Mouse (Mus musculus) hindbrain, embryonic 10.5 days (tissue): ENCODE results near the gene Pagr1a. TPM values are rescaled to one million over a fixed set of nuclear protein-coding genes. Genes with fewer than 3 reads are reported as not detected.

Experiments used
- DNase-seq: peaks from one replicate; pipeline ENCODE4 v3.0.0-alpha.2; 2017; ENCODE audit warnings: low spot score
- H3K27ac ChIP-seq: fragments of 300-500 bp; sonication (generic); 2 replicates; pipeline ENCODE4 v1.5.1; 2016; ENCODE audit warnings: mild to moderate bottlenecking, moderate library complexity
- H3K27me3 ChIP-seq: fragments of 300-500 bp; sonication (generic); 2 replicates; pipeline ENCODE4 v1.6.1; 2016; ENCODE audit warnings: mild to moderate bottlenecking; ENCODE audit not compliant: poor library complexity, insufficient read depth, severe bottlenecking
- H3K36me3 ChIP-seq: fragments of 300-500 bp; sonication (generic); 2 replicates; pipeline ENCODE4 v1.6.1; 2016; ENCODE audit warnings: mild to moderate bottlenecking, moderate library complexity
- H3K4me1 ChIP-seq: fragments of 300-500 bp; sonication (generic); replicated peaks from 2 replicates; pipeline ENCODE4 v1.6.1; 2016; ENCODE audit warnings: mild to moderate bottlenecking
- H3K4me3 ChIP-seq: fragments of 300-500 bp; sonication (generic); 2 replicates; pipeline ENCODE4 v1.5.1; 2016; ENCODE audit warnings: mild to moderate bottlenecking, moderate library complexity
- H3K9me3 ChIP-seq: fragments of 300-500 bp; sonication (generic); 2 replicates; pipeline ENCODE4 v1.6.1; 2016; ENCODE audit warnings: mild to moderate bottlenecking, moderate library complexity
- WGBS: fragments of 180-500 bp; shearing (Covaris S2); methylation state at CpG from one replicate; pipeline ENCODE4 v1.1.7; 2016; 5-methylcytosine and 5-hydroxymethylcytosine counted together
- polyA plus RNA-seq: library from polyadenylated mRNA; unstranded; fragments of >200 nt; fragmentation: Nextera tagmentation; extraction: Ambion mirVana; gene quantifications from 2 replicates; pipeline ENCODE4 v1.2.1, GENCODE M21; 2016

Pagr1a gene
- polyA plus RNA-seq, 1 experiment from 2014 or later = 84.3 TPM

- WGBS = 80% methylated on average over 15 of the region's 15 CpGs
- Histone ChIP-seq H3K27ac (peak overlapping the region; percentile 98), H3K27me3 (no peaks in the 10 kb centered on the region), H3K4me1 (peaks cover 91% of the 10 kb centered on the region), H3K9me3 (no peaks in the 10 kb centered on the region), H3K36me3 (peaks cover 47% of the 10 kb centered on the region), H3K4me3 (peak overlapping the region; percentile 90; the same call in 1 of the 2 replicates)
- DNase-seq = no peak
Observed at GRCm38 (mm10) chr7:127018416-127019305, 1.5 kb upstream of the Pagr1a start.

GRCm38 (mm10) chr7:127017950-127018345 lies 796 bp upstream of the Pagr1a start:
- WGBS = 54% methylated on average over 6 of the region's 6 CpGs
- Histone ChIP-seq H3K27ac (peak overlapping the region; percentile 98), H3K27me3 (no peaks in the 10 kb centered on the region), H3K9me3 (no peaks in the 10 kb centered on the region), H3K4me1 (peaks cover 88% of the 10 kb centered on the region), H3K4me3 (peak overlapping the region; percentile 90; the same call in 1 of the 2 replicates), H3K36me3 (peaks cover 47% of the 10 kb centered on the region)
- DNase-seq = no peak

- Histone ChIP-seq H3K4me3 (peak overlapping the region; percentile 87), H3K4me1 (peaks cover 77% of the 10 kb centered on the region), H3K9me3 (no peaks in the 10 kb centered on the region), H3K27me3 (no peaks in the 10 kb centered on the region), H3K36me3 (peaks cover 48% of the 10 kb centered on the region), H3K27ac (peak overlapping the region; percentile 98)
- DNase-seq = no peak
- WGBS = under 1% methylated on average over 22 of the region's 22 CpGs
Observed at GRCm38 (mm10) chr7:127016486-127016938, 640 bp downstream of the Pagr1a start.

- Histone ChIP-seq H3K4me1 (peaks cover 76% of the 10 kb centered on the region), H3K4me3 (peak within 1 kb of the TSS; percentile 87), H3K27me3 (no peaks in the 10 kb centered on the region), H3K27ac (peak within 1 kb of the TSS; percentile 98), H3K36me3 (peaks cover 50% of the 10 kb centered on the region), H3K9me3 (no peaks in the 10 kb centered on the region)
- DNase-seq = no peak
Observed at GRCm38 (mm10) chr7:127016481-127016485, 869 bp downstream of the Pagr1a start, which contains the start of gene Pagr1b. Pagr1b (minus strand) TSS chr7:127016484.

GRCm38 (mm10) chr7:127016081-127016480 lies 1.1 kb downstream of the Pagr1a start:
- peaks cover 51% of the 10 kb centered on the region for H3K36me3 ChIP-seq
- H3K4me3 ChIP-seq = peak overlapping the region; percentile 87
- DNase-seq = peak; percentile 49
- H3K9me3 ChIP-seq = no peaks in the 10 kb centered on the region
- no peaks in the 10 kb centered on the region for H3K27me3 ChIP-seq
- 1% methylated on average over 10 of the region's 10 CpGs for WGBS
- peaks cover 74% of the 10 kb centered on the region for H3K4me1 ChIP-seq
- H3K27ac ChIP-seq = peak overlapping the region; percentile 98

GRCm38 (mm10) chr7:127014993-127015392 lies 2.2 kb downstream of the Pagr1a start:
- WGBS = 95% methylated on average over 12 of the region's 12 CpGs
- Histone ChIP-seq H3K36me3 (peaks cover 51% of the 10 kb centered on the region), H3K9me3 (no peaks in the 10 kb centered on the region), H3K4me3 (peak overlapping the region; percentile 87; the same call in 1 of the 2 replicates), H3K27ac (peak overlapping the region; percentile 98; the same call in 1 of the 2 replicates), H3K27me3 (no peaks in the 10 kb centered on the region), H3K4me1 (peaks cover 63% of the 10 kb centered on the region)
- DNase-seq = no peak

- peaks cover 47% of the 10 kb centered on the region for H3K36me3 ChIP-seq
- H3K27ac ChIP-seq = peak within 1 kb of the TSS; percentile 98
- H3K27me3 ChIP-seq = no peaks in the 10 kb centered on the region
- H3K4me3 ChIP-seq = peak within 1 kb of the TSS; percentile 87
- no peaks in the 10 kb centered on the region for H3K9me3 ChIP-seq
- peaks cover 58% of the 10 kb centered on the region for H3K4me1 ChIP-seq
- peak; percentile 26 for DNase-seq
- 66% methylated on average over 11 of the region's 11 CpGs for WGBS
Observed at GRCm38 (mm10) chr7:127014320-127014719, 2.8 kb downstream of the Pagr1a start, which contains the start of gene Mvp. Mvp (minus strand) TSS chr7:127014621.

- peaks cover 58% of the 10 kb centered on the region for H3K4me1 ChIP-seq
- H3K36me3 ChIP-seq = peaks cover 46% of the 10 kb centered on the region
- H3K9me3 ChIP-seq = no peaks in the 10 kb centered on the region
- 0 out of 2 replicates have a peak overlapping the region, but pooled peaks have one; percentile 9 for H3K4me3 ChIP-seq
- H3K27ac ChIP-seq = no peak overlapping the region
- no peak for DNase-seq
- no peaks in the 10 kb centered on the region for H3K27me3 ChIP-seq
- WGBS = 92% methylated on average over 6 of the region's 6 CpGs
Observed at GRCm38 (mm10) chr7:127013385-127013784, 3.8 kb downstream of the Pagr1a start.

GRCm38 (mm10) chr7:127012845-127013244 lies 4.3 kb downstream of the Pagr1a start:
- WGBS = 94% methylated on average over 10 of the region's 10 CpGs
- Histone ChIP-seq H3K27ac (no peak overlapping the region), H3K9me3 (no peaks in the 10 kb centered on the region), H3K36me3 (peaks cover 46% of the 10 kb centered on the region), H3K4me1 (peaks cover 54% of the 10 kb centered on the region), H3K27me3 (no peaks in the 10 kb centered on the region), H3K4me3 (0 out of 2 replicates have a peak overlapping the region, but pooled peaks have one; percentile 9)
- no peak for DNase-seq

- no peak for DNase-seq
- no peaks in the 10 kb centered on the region for H3K27me3 ChIP-seq
- peaks cover 46% of the 10 kb centered on the region for H3K36me3 ChIP-seq
- H3K27ac ChIP-seq = no peak overlapping the region
- 90% methylated on average over 6 of the region's 6 CpGs for WGBS
- H3K4me3 ChIP-seq = no peak overlapping the region
- no peaks in the 10 kb centered on the region for H3K9me3 ChIP-seq
- peaks cover 51% of the 10 kb centered on the region for H3K4me1 ChIP-seq
Observed at GRCm38 (mm10) chr7:127012374-127012773, 4.8 kb downstream of the Pagr1a start.

GRCm38 (mm10) chr7:127011717-127012116 lies 5.4 kb downstream of the Pagr1a start:
- no peaks in the 10 kb centered on the region for H3K27me3 ChIP-seq
- H3K27ac ChIP-seq = peak overlapping the region; percentile 45; the same call in 1 of the 2 replicates
- WGBS = 85% methylated on average over 2 of the region's 2 CpGs
- H3K4me1 ChIP-seq = peaks cover 50% of the 10 kb centered on the region
- H3K36me3 ChIP-seq = peaks cover 46% of the 10 kb centered on the region
- H3K4me3 ChIP-seq = no peak overlapping the region
- no peaks in the 10 kb centered on the region for H3K9me3 ChIP-seq
- no peak for DNase-seq

- no peaks in the 10 kb centered on the region for H3K9me3 ChIP-seq
- H3K36me3 ChIP-seq = peaks cover 46% of the 10 kb centered on the region
- H3K4me3 ChIP-seq = no peak overlapping the region
- H3K4me1 ChIP-seq = peaks cover 44% of the 10 kb centered on the region
- H3K27me3 ChIP-seq = no peaks in the 10 kb centered on the region
- WGBS = 88% methylated on average over 2 of the region's 2 CpGs
- 0 out of 2 replicates have a peak overlapping the region, but pooled peaks have one; percentile 45 for H3K27ac ChIP-seq
- DNase-seq = no peak
Observed at GRCm38 (mm10) chr7:127011051-127011450, 6.1 kb downstream of the Pagr1a start.

- peaks cover 32% of the 10 kb centered on the region for H3K36me3 ChIP-seq
- no peaks in the 10 kb centered on the region for H3K27me3 ChIP-seq
- 85% methylated on average over 17 of the region's 17 CpGs for WGBS
- DNase-seq = no peak
- peak overlapping the region; percentile 76 for H3K27ac ChIP-seq
- H3K4me3 ChIP-seq = no peak overlapping the region
- H3K4me1 ChIP-seq = peaks cover 28% of the 10 kb centered on the region
- no peaks in the 10 kb centered on the region for H3K9me3 ChIP-seq
Observed at GRCm38 (mm10) chr7:127009307-127010085, 7.7 kb downstream of the Pagr1a start.
